Mouse (Mus musculus) fat pad, adult 2 months (tissue): ENCODE data around the gene Atmin.
A peak's percentile ranks its signal among the peaks of the same experiment; 100 is the strongest.

Source experiments
- DNase-seq: peaks from one replicate; pipeline ENCODE4 v3.0.0-alpha.2; 2011; ENCODE audit warnings: low read depth, low spot score; ENCODE audit errors: extremely low read depth

The Atmin gene

GRCm38 (mm10) chr8:116947589-116947988 is 4.4 kb downstream of the Atmin start:
- DNase-seq = no peak

DNA sequence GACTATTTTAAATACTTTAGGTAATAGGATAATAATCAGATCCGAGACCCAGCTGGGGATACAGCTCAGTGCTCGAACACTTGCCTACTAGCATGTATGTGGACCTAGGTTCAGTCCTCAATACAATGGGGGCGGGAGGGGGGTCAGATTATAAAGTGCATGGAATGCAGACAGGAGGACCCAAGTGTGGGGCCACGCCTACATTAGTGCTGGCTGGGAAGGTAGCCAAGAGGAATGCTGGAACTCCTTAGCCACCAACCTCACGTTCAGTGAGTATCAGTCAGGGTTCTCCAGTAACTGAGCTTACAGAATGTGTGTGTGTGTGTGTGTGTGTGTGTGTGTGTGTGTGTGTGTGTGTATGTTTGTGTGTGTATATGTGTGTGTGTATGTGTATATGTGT is 8.2 kb downstream of the Atmin start:
- no peak for DNase-seq

DNA sequence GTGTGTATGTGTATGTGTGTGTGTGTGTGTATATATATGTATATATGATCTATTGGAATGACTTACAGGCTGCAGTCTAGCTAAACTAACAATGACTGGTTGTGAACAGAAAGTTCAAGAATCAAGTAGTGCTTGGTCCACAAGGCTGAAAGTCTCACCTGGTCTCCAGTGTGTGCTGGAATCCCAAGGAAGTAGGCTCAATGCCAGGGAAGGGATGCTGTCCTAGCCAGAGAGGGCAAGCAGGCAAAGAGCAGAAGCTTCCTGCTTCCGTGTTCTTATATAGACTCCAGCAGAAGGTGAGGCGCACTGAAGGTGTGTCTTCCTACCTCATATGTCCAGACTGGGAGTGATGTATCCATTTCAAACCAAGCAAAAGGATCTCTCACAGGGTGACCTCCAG is 8.6 kb downstream of the Atmin start:
- no peak for DNase-seq

DNA sequence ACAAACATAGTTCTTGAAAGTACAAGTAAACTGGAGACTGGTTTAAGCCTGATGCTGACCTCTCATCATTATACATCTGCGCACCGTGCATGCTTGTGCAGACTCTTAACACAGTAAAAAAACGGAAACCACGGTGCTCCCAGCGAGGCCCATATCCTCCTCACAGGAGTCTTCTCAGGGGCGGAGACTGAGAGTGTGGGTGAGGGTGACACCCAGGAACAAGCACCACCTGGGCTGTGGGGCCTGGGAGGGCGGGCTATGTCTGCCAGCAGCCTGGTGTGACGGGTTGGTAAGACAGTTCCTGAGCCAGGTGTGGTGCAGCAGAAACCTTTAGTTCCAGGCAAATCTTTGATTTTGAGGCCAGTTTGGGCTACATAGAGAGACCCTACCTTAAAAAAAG is 9.2 kb downstream of the Atmin start:
- DNase-seq = no peak

DNA sequence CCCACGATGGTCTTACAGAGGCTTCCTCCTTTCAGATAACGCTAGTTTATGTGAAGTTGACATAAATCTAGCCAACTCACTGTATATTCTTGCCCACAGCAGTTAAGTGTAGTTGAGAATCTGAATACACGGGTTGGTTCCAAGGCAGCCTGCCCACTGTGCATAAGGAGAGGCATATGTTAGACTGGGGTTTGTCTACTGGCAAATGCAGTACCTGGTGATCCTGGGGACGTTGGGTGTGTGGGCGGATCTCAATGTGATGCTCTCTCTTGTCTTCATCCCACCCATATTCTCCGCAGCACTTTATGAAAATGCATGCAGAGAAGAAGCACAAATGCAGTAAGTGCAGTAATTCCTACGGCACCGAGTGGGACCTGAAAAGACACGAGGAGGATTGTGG is 11.2 kb downstream of the Atmin start:
- no peak for DNase-seq

GRCm38 (mm10) chr8:116969531-116969930 is 26.3 kb downstream of the Atmin start:
- DNase-seq = no peak

GRCm38 (mm10) chr8:116975066-116975465 is 31.9 kb downstream of the Atmin start:
- DNase-seq = no peak

GRCm38 (mm10) chr8:116975606-116976005 is 32.4 kb downstream of the Atmin start:
- DNase-seq = no peak

- DNase-seq = no peak
These were observed 34.9 kb downstream of the Atmin start for GRCm38 (mm10) chr8:116978052-116978451.

- peak; percentile 68 for DNase-seq
These were observed 35.6 kb downstream of the Atmin start, which contains the start of gene 1700030J22Rik for GRCm38 (mm10) chr8:116978631-116979256. Gene 1700030J22Rik (minus strand): TSS chr8:116978959.

GRCm38 (mm10) chr8:116980117-116980516 is 36.9 kb downstream of the Atmin start:
- no peak for DNase-seq

- no peak for DNase-seq
These were observed 46.6 kb downstream of the Atmin start for GRCm38 (mm10) chr8:116989842-116990241.

GRCm38 (mm10) chr8:116991241-116991640 is 48.0 kb downstream of the Atmin start:
- DNase-seq = no peak

DNA sequence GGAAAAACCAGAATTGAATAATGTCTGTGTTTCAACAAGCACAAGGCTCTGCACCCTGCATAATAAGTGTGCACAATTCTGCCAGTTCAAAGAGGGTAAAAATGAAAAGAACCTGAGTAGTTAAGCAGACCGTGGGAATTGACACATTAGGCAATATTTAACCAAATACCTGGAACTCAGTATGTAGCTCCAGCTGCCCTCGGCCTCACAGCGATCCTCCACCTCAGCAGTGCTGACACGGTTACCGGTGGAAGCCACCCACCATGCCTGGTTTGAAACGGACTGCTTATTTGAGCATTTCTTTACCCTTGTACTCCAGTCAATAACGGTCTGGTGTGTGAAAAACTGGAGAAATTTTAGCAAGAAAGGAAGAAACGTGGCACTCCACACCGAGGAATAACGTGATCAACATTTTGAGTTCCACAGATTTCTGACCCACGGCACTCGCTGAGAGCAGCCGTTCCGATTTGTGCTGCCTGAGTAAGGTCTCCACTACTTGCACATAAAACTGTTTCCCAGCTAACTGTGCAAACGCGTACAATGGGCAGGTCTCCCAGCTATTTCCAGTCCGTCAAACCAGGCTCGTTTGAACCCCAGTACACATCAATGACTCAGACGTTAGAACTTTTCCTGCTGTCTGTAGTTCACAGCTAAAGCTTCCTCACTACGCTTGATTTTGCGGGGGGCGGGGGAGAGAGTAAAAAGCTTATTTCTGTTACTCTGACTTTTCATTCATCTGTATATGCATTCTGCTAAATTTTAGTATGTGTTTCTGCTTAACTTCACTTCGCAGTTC is 49.2 kb downstream of the Atmin start:
- DNase-seq = no peak

GRCm38 (mm10) chr8:116993095-116993867 is 50.1 kb downstream of the Atmin start, which contains the start of gene Gcsh:
Gene Gcsh (minus strand): TSS chr8:116993537.
- peak; percentile 77 for DNase-seq

GRCm38 (mm10) chr8:116994016-116994716 is 51.0 kb downstream of the Atmin start:
- no peak for DNase-seq
